Mouse (Mus musculus) forebrain, embryonic 11.5 days (tissue): ENCODE results near the gene Trex1. TPM values are rescaled to one million over a fixed set of nuclear protein-coding genes. Genes with fewer than 3 reads are reported as not detected.

ENCODE experiments used
- ATAC-seq: fragments of 200-750 bp; cut with Nextera tagmentation; replicated peaks from 2 replicates; pipeline ENCODE4 v1.8.0; 2017; ENCODE audit warnings: moderate TSS enrichment; ENCODE audit not compliant: low FRiP score
- DNase-seq: peaks from one replicate; pipeline ENCODE4 v3.0.0-alpha.2; 2017; ENCODE audit warnings: low spot score
- H3K27ac ChIP-seq: fragments of 300-500 bp; sonication (generic); 2 replicates; pipeline ENCODE4 v1.5.1; 2014; ENCODE audit warnings: low read depth, low read length
- H3K27me3 ChIP-seq: fragments of 300-500 bp; sonication (generic); 2 replicates; pipeline ENCODE4 v1.6.1; 2014; ENCODE audit warnings: mild to moderate bottlenecking, low read length, mixed read lengths; ENCODE audit not compliant: control insufficient read depth, insufficient read depth
- H3K36me3 ChIP-seq: fragments of 300-500 bp; sonication (generic); 2 replicates; pipeline ENCODE4 v1.6.1; 2014; ENCODE audit warnings: mild to moderate bottlenecking, low read length, moderate library complexity, mixed read lengths; ENCODE audit not compliant: control insufficient read depth, insufficient read depth
- H3K4me1 ChIP-seq: fragments of 300-500 bp; sonication (generic); replicated peaks from 2 replicates; pipeline ENCODE4 v1.6.1; 2014; ENCODE audit warnings: low read length, mixed read lengths; ENCODE audit not compliant: control insufficient read depth, insufficient read depth
- H3K4me2 ChIP-seq: fragments of 300-500 bp; sonication (generic); 2 replicates; pipeline ENCODE4 v1.6.1; 2014; ENCODE audit warnings: low read depth, mild to moderate bottlenecking, low read length, moderate library complexity, mixed read lengths; ENCODE audit not compliant: severe bottlenecking
- H3K4me3 ChIP-seq: fragments of 300-500 bp; sonication (generic); 2 replicates; pipeline ENCODE4 v1.5.1; 2014; ENCODE audit warnings: low read depth, low read length
- H3K9ac ChIP-seq: fragments of 300-500 bp; sonication (generic); 2 replicates; pipeline ENCODE4 v1.6.1; 2014; ENCODE audit warnings: low read length
- H3K9me3 ChIP-seq: fragments of 300-500 bp; sonication (generic); 2 replicates; pipeline ENCODE4 v1.6.1; 2016; ENCODE audit warnings: low read length, mixed read lengths; ENCODE audit not compliant: control insufficient read depth
- WGBS: fragments of 180-500 bp; shearing (Covaris S2); extraction: QIAGEN DNeasy Blood & Tissue Kit; methylation state at CpG from one replicate; pipeline ENCODE4 v1.1.7; 2014; 5-methylcytosine and 5-hydroxymethylcytosine counted together
- polyA plus RNA-seq: library from polyadenylated mRNA; unstranded; fragments of >200 nt; fragmentation: Nextera tagmentation; extraction: Ambion mirVana; gene quantifications from 2 replicates; pipeline ENCODE4 v1.2.1, GENCODE M21; 2014

The Trex1 gene
- polyA plus RNA-seq, 1 experiment from 2014 or later = 5.9 TPM

- H3K4me3 ChIP-seq = no peak overlapping the region
- no peak overlapping the region for H3K4me2 ChIP-seq
- no peak overlapping the region for H3K27ac ChIP-seq
- H3K36me3 ChIP-seq = no peaks in the 10 kb centered on the region; the same call in 1 of the 2 replicates
- 96% methylated on average over 5 of the region's 5 CpGs for WGBS
- DNase-seq = no peak
- no peaks in the 10 kb centered on the region for H3K27me3 ChIP-seq
- no peak for ATAC-seq
- no peak overlapping the region for H3K9ac ChIP-seq
- H3K9me3 ChIP-seq = no peaks in the 10 kb centered on the region
- 0 out of 2 replicates have a peak, but pooled peaks cover 7% of the 10 kb centered on the region for H3K4me1 ChIP-seq
These were observed 2.0 kb downstream of the Trex1 start for GRCm38 (mm10) chr9:109057543-109057942.

GRCm38 (mm10) chr9:109056916-109057315 is 2.6 kb downstream of the Trex1 start:
- no peak overlapping the region for H3K27ac ChIP-seq
- WGBS = 91% methylated on average over 4 of the region's 4 CpGs
- 0 out of 2 replicates have a peak, but pooled peaks cover 7% of the 10 kb centered on the region for H3K4me1 ChIP-seq
- H3K9me3 ChIP-seq = no peaks in the 10 kb centered on the region
- H3K4me2 ChIP-seq = no peak overlapping the region
- H3K27me3 ChIP-seq = no peaks in the 10 kb centered on the region
- DNase-seq (no peak), ATAC-seq (no peak)
- no peak overlapping the region for H3K4me3 ChIP-seq
- no peaks in the 10 kb centered on the region; the same call in 1 of the 2 replicates for H3K36me3 ChIP-seq
- H3K9ac ChIP-seq = no peak overlapping the region

- H3K27ac ChIP-seq = no peak overlapping the region
- H3K4me3 ChIP-seq = no peak overlapping the region
- no peak overlapping the region for H3K4me2 ChIP-seq
- no peaks in the 10 kb centered on the region for H3K27me3 ChIP-seq
- no peaks in the 10 kb centered on the region; the same call in 1 of the 2 replicates for H3K36me3 ChIP-seq
- H3K9me3 ChIP-seq = no peaks in the 10 kb centered on the region
- ATAC-seq (no peak), DNase-seq (no peak)
- H3K9ac ChIP-seq = no peak overlapping the region
- H3K4me1 ChIP-seq = 0 out of 2 replicates have a peak, but pooled peaks cover 7% of the 10 kb centered on the region
- 91% methylated on average over 17 of the region's 17 CpGs for WGBS
These were observed 3.3 kb downstream of the Trex1 start for GRCm38 (mm10) chr9:109056081-109056690.

GRCm38 (mm10) chr9:109055271-109056030 is 4.1 kb downstream of the Trex1 start:
- Histone ChIP-seq H3K36me3 (no peaks in the 10 kb centered on the region; the same call in 1 of the 2 replicates), H3K4me2 (peak overlapping the region; percentile 29; the same call in 1 of the 2 replicates), H3K4me3 (no peak overlapping the region), H3K9ac (peak overlapping the region; percentile 5; the same call in 1 of the 2 replicates), H3K9me3 (no peaks in the 10 kb centered on the region), H3K4me1 (0 out of 2 replicates have a peak, but pooled peaks cover 7% of the 10 kb centered on the region), H3K27me3 (no peaks in the 10 kb centered on the region), H3K27ac (no peak overlapping the region)
- DNase-seq (no peak), ATAC-seq (no peak)
- WGBS = 86% methylated on average over 12 of the region's 12 CpGs

- Histone ChIP-seq H3K4me2 (peak overlapping the region; percentile 29; the same call in 1 of the 2 replicates), H3K9ac (peak overlapping the region; percentile 5; the same call in 1 of the 2 replicates), H3K9me3 (no peaks in the 10 kb centered on the region), H3K4me3 (peak overlapping the region; percentile 9; the same call in 1 of the 2 replicates), H3K36me3 (no peaks in the 10 kb centered on the region; the same call in 1 of the 2 replicates), H3K27me3 (no peaks in the 10 kb centered on the region), H3K4me1 (0 out of 2 replicates have a peak, but pooled peaks cover 7% of the 10 kb centered on the region), H3K27ac (peak overlapping the region; percentile 53; the same call in 1 of the 2 replicates)
- DNase-seq (no peak), ATAC-seq (peak; percentile 31; the same call in 1 of the 2 replicates)
- WGBS = 4% methylated on average over 7 of the region's 7 CpGs
These were observed 4.8 kb downstream of the Trex1 start for GRCm38 (mm10) chr9:109054712-109055111.

- H3K27ac ChIP-seq = no peak overlapping the region
- no peaks in the 10 kb centered on the region for H3K27me3 ChIP-seq
- H3K4me3 ChIP-seq = no peak overlapping the region
- ATAC-seq = no peak
- 81% methylated on average over 6 of the region's 6 CpGs for WGBS
- no peak overlapping the region for H3K4me2 ChIP-seq
- 0 out of 2 replicates have a peak, but pooled peaks cover 7% of the 10 kb centered on the region for H3K4me1 ChIP-seq
- H3K9me3 ChIP-seq = no peaks in the 10 kb centered on the region
- no peaks in the 10 kb centered on the region; the same call in 1 of the 2 replicates for H3K36me3 ChIP-seq
- H3K9ac ChIP-seq = no peak overlapping the region
- no peak for DNase-seq
These were observed 5.7 kb downstream of the Trex1 start for GRCm38 (mm10) chr9:109053851-109054250.

GRCm38 (mm10) chr9:109053366-109053765 is 6.2 kb downstream of the Trex1 start:
- Histone ChIP-seq H3K36me3 (no peaks in the 10 kb centered on the region; the same call in 1 of the 2 replicates), H3K4me1 (0 out of 2 replicates have a peak, but pooled peaks cover 7% of the 10 kb centered on the region), H3K9ac (no peak overlapping the region), H3K4me3 (no peak overlapping the region), H3K4me2 (no peak overlapping the region), H3K27ac (no peak overlapping the region), H3K9me3 (no peaks in the 10 kb centered on the region), H3K27me3 (no peaks in the 10 kb centered on the region)
- ATAC-seq (no peak), DNase-seq (no peak)
- 79% methylated on average over 3 of the region's 3 CpGs for WGBS

- no peaks in the 10 kb centered on the region for H3K9me3 ChIP-seq
- ATAC-seq = no peak
- no peaks in the 10 kb centered on the region for H3K27me3 ChIP-seq
- no peak overlapping the region for H3K9ac ChIP-seq
- H3K4me3 ChIP-seq = no peak overlapping the region
- no peak overlapping the region for H3K27ac ChIP-seq
- DNase-seq = no peak
- H3K4me1 ChIP-seq = 0 out of 2 replicates have a peak, but pooled peaks cover 7% of the 10 kb centered on the region
- H3K36me3 ChIP-seq = no peaks in the 10 kb centered on the region; the same call in 1 of the 2 replicates
- 88% methylated on average over 9 of the region's 9 CpGs for WGBS
- H3K4me2 ChIP-seq = no peak overlapping the region
These were observed 6.9 kb downstream of the Trex1 start for GRCm38 (mm10) chr9:109052490-109053260.
